Mouse (Mus musculus) midbrain, embryonic 12.5 days (tissue): ENCODE results near the gene Zfyve21. TPM values are rescaled to one million over a fixed set of nuclear protein-coding genes. Genes with fewer than 3 reads are reported as not detected.

Experiments
- ATAC-seq: fragments of 200-750 bp; cut with Nextera tagmentation; 2 replicates; pipeline ENCODE4 v1.8.0; 2017; ENCODE audit warnings: low read depth, moderate TSS enrichment, moderate library complexity; ENCODE audit not compliant: low FRiP score
- H3K27ac ChIP-seq: fragments of 300-500 bp; sonication (generic); replicated peaks from 2 replicates; pipeline ENCODE4 v1.5.1; 2016; ENCODE audit warnings: mild to moderate bottlenecking
- H3K27me3 ChIP-seq: fragments of 300-500 bp; sonication (generic); 2 replicates; pipeline ENCODE4 v1.6.1; 2016; ENCODE audit warnings: mild to moderate bottlenecking
- H3K36me3 ChIP-seq: fragments of 300-500 bp; sonication (generic); 2 replicates; pipeline ENCODE4 v1.6.1; 2016
- H3K4me1 ChIP-seq: fragments of 300-500 bp; sonication (generic); 2 replicates; pipeline ENCODE4 v1.6.1; 2016
- H3K4me2 ChIP-seq: fragments of 300-500 bp; sonication (generic); replicated peaks from 2 replicates; pipeline ENCODE4 v1.6.1; 2016; ENCODE audit warnings: mild to moderate bottlenecking, moderate library complexity
- H3K4me3 ChIP-seq: fragments of 300-500 bp; sonication (generic); 2 replicates; pipeline ENCODE4 v1.5.1; 2016; ENCODE audit warnings: mild to moderate bottlenecking
- H3K9ac ChIP-seq: fragments of 300-500 bp; sonication (generic); replicated peaks from 2 replicates; pipeline ENCODE4 v1.6.1; 2016; ENCODE audit warnings: mild to moderate bottlenecking, moderate library complexity
- H3K9me3 ChIP-seq: fragments of 300-500 bp; sonication (generic); 2 replicates; pipeline ENCODE4 v1.6.1; 2016; ENCODE audit warnings: mild to moderate bottlenecking
- WGBS: fragments of 180-500 bp; shearing (Covaris S2); methylation state at CpG from one replicate; pipeline ENCODE4 v1.1.7; 2016; 5-methylcytosine and 5-hydroxymethylcytosine counted together
- polyA plus RNA-seq: library from polyadenylated mRNA; unstranded; fragments of >200 nt; fragmentation: Nextera tagmentation; extraction: Ambion mirVana; gene quantifications from 2 replicates; pipeline ENCODE4 v1.2.1, GENCODE M21; 2016

Zfyve21 gene
- 54.1 and 57.5 TPM in 2 replicates for polyA plus RNA-seq

- Histone ChIP-seq H3K4me3 (peak within 1 kb of the TSS; percentile 74), H3K36me3 (peaks cover 3% of the 10 kb centered on the region), H3K9me3 (no peaks in the 10 kb centered on the region), H3K27me3 (peaks cover 6% of the 10 kb centered on the region; the same call in 1 of the 2 replicates), H3K4me1 (peaks cover 45% of the 10 kb centered on the region), H3K4me2 (peak within 1 kb of the TSS; percentile 86), H3K9ac (peak within 1 kb of the TSS; percentile 77), H3K27ac (peak within 1 kb of the TSS; percentile 82)
- peak; percentile 99 for ATAC-seq
- WGBS = under 1% methylated on average over 77 of the region's 87 CpGs
Measured at GRCm38 (mm10) chr12:111813766-111814617, at the start of gene Zfyve21, which contains the start of gene Xrcc3. Zfyve21 (plus strand) TSS chr12:111814170. Xrcc3 (minus strand) TSS chr12:111813873.

DNA sequence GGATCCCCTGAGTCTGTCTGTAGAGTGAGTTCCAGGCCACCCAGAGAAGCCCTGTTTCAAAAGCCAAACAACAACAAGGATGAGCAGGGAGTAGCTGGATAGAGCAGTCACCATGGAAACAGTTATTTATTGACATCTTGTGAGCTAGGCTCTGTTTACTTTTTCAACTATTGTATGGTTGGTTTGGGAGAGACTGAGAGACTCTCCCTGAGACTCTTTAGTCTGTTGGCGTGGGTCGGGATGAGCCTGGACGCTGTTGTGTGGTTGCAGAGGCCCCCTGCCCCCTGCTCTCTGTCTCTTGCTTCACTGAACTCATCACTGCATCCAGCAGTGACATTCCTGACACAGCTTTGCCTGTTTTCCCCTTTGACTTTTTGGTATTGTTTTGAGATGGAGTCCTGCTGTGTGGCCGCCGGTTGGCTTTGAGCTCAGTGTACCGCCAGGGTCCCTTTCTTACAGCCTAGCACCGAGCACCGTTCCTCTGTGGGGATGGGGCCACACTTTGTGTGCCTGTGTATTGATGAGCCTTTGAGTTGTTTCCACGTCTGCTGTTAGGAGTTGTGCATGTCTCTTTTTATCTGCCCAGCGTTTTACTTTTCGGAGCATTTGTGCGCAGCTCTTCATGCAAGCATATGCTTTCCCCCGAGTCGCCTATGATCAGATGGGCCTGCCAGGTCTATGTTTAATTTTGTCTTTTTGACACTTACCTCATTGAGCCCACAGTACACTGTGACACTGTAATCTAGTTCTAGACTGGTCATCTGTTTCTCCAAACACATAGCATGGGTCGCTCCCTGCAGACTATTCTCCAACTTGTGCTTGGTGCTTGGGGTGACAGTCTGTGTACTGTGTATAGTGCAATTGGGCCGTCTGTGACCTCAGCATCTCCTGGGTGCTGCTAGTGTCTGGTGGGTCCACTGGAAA is 47.4 kb upstream of the Zfyve21 start:
- H3K4me3 ChIP-seq = no peak overlapping the region
- no peak overlapping the region; the same call in 1 of the 2 replicates for H3K9ac ChIP-seq
- peaks cover 48% of the 10 kb centered on the region for H3K4me1 ChIP-seq
- WGBS = 20% methylated on average over 16 of the region's 16 CpGs
- no peaks in the 10 kb centered on the region for H3K27me3 ChIP-seq
- ATAC-seq = peak; percentile 63
- peak overlapping the region; percentile 35 for H3K4me2 ChIP-seq
- peaks cover 11% of the 10 kb centered on the region; the same call in 1 of the 2 replicates for H3K36me3 ChIP-seq
- H3K27ac ChIP-seq = peak overlapping the region; percentile 31
- H3K9me3 ChIP-seq = no peaks in the 10 kb centered on the region

DNA sequence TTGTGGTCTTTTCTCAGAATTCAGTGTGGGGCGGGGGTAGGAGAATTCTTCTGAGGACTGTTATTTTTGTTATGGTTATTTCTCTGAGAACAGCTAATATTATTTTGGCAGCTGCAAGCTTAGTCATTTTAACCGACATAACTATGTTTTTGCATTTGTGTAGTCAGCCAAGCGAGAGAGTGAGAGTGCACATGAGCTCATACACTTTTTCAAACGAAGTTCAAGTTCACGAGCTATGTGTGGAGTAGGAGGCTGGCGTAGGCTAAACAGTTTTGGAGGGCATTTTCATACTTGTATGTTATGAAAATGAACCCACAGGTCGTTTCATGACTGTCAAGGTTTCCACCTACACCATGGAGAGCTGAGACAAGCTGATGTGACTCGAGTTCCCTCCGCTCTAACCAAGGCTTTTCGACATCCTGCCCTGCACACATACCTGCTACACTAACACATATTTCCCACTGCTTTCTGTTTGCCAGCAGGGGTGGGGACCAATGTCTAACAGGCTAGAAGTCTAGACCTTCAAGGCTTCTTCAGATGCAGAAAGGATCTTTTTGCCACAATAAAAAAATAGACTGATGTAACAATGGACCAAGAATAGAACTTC is 45.5 kb upstream of the Zfyve21 start:
- H3K9ac ChIP-seq = no peak overlapping the region
- H3K4me1 ChIP-seq = peaks cover 36% of the 10 kb centered on the region
- H3K27ac ChIP-seq = no peak overlapping the region
- no peak overlapping the region for H3K4me3 ChIP-seq
- 92% methylated on average over 10 of the region's 10 CpGs for WGBS
- H3K27me3 ChIP-seq = no peaks in the 10 kb centered on the region
- peaks cover 19% of the 10 kb centered on the region for H3K36me3 ChIP-seq
- H3K4me2 ChIP-seq = no peak overlapping the region
- no peak for ATAC-seq
- no peaks in the 10 kb centered on the region for H3K9me3 ChIP-seq

DNA sequence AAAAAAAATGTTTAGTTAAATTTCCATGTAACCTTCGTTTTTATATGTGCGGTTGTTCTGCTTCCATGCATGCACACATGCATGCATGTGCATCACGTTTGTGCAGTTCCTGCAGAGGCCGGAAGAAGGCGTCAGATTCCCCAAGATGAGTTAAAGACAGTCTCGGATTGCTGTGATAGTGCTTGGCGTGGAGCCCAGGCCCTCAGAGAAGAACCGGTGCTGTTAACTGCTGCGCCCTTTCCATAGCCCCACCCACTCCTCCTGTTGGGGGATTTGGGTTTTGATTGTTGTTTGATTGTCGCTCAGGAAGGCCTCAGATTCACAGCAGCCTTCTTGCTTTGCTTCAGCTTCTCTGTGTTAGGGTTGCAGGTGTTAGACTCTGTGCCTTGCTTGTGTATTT is 44.7 kb upstream of the Zfyve21 start:
- H3K27me3 ChIP-seq = no peaks in the 10 kb centered on the region
- no peak for ATAC-seq
- peaks cover 36% of the 10 kb centered on the region for H3K4me1 ChIP-seq
- no peak overlapping the region for H3K4me3 ChIP-seq
- WGBS = 34% methylated on average over 10 of the region's 10 CpGs
- H3K27ac ChIP-seq = peak overlapping the region; percentile 52; the same call in 1 of the 2 replicates
- no peak overlapping the region for H3K4me2 ChIP-seq
- peaks cover 26% of the 10 kb centered on the region for H3K36me3 ChIP-seq
- no peak overlapping the region for H3K9ac ChIP-seq
- H3K9me3 ChIP-seq = no peaks in the 10 kb centered on the region

GRCm38 (mm10) chr12:111769816-111770577 is 44.0 kb upstream of the Zfyve21 start:
- no peak overlapping the region for H3K9ac ChIP-seq
- WGBS = 64% methylated on average over 8 of the region's 9 CpGs
- no peak overlapping the region for H3K4me2 ChIP-seq
- H3K4me3 ChIP-seq = no peak overlapping the region
- H3K36me3 ChIP-seq = peaks cover 33% of the 10 kb centered on the region
- peaks cover 36% of the 10 kb centered on the region for H3K4me1 ChIP-seq
- no peak for ATAC-seq
- H3K27ac ChIP-seq = peak overlapping the region; percentile 52; the same call in 1 of the 2 replicates
- H3K9me3 ChIP-seq = no peaks in the 10 kb centered on the region
- H3K27me3 ChIP-seq = no peaks in the 10 kb centered on the region

DNA sequence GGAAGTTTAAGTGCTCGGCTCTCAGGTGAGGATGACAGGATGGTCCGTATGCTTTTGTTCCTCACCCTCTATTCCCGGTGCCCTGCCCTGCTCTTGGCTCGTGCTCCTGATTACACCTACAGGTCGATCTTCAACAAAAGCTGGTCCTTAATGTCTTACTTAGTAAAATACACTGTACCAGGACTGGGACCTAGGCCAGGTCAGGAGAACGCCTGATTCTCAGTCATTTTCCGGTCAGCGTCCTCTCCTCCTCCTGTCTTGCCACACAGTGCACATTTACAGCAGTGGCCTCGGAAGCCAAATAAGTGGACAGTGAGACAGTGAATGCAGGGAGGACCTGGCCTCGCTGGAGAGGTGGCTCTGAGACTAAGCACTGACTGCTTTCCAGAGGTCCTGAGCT is 43.3 kb upstream of the Zfyve21 start:
- Histone ChIP-seq H3K9me3 (no peaks in the 10 kb centered on the region), H3K4me1 (peaks cover 29% of the 10 kb centered on the region), H3K36me3 (peaks cover 40% of the 10 kb centered on the region), H3K27ac (no peak overlapping the region), H3K4me3 (no peak overlapping the region), H3K9ac (no peak overlapping the region), H3K27me3 (no peaks in the 10 kb centered on the region), H3K4me2 (no peak overlapping the region)
- no peak for ATAC-seq
- WGBS = 94% methylated on average over 10 of the region's 10 CpGs

DNA sequence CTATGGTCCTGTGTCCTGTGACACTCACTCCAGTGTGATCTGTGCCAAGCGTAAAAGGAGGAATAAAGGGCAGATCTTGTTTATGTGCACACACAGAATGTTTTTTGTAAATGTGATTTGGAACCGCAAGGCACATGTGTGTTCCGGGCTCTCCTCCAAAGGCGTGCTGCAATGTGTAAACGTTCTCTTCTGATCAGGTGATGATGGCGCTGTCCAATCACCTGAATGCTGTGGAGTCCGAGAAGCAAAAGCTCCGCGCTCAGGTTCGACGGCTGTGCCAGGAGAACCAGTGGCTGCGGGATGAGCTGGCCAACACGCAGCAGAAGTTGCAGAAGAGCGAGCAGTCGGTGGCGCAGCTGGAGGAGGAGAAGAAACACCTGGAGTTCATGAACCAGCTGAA is 39.8 kb upstream of the Zfyve21 start:
- Histone ChIP-seq H3K4me2 (no peak overlapping the region), H3K4me1 (peaks cover 7% of the 10 kb centered on the region), H3K36me3 (peaks cover 73% of the 10 kb centered on the region), H3K27me3 (no peaks in the 10 kb centered on the region), H3K9ac (no peak overlapping the region), H3K27ac (no peak overlapping the region), H3K9me3 (no peaks in the 10 kb centered on the region), H3K4me3 (no peak overlapping the region)
- ATAC-seq = no peak
- WGBS = 95% methylated on average over 16 of the region's 16 CpGs

DNA sequence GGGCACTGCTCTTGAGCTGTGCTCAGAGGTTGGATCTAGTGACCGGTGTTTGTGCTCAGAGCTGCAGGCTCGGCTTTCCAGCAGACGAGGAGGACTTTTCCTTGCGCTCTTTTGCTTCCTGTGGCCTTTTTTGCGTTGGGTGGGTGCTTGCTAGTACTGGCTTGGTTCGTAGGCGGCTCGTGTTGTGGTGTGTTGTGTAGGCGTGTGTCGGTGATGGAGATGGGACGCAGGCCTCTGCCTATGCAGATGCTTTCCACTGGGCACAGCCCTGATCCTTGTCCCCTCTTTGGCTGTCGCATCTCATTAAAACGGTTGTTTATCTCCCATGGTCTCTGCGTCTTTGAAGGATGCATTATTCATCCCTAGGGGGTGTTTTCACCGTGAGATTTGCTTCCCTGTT is 39.1 kb upstream of the Zfyve21 start:
- no peak for ATAC-seq
- Histone ChIP-seq H3K36me3 (peaks cover 80% of the 10 kb centered on the region), H3K9ac (no peak overlapping the region), H3K4me1 (peaks cover under 1% of the 10 kb centered on the region; the same call in 1 of the 2 replicates), H3K27me3 (no peaks in the 10 kb centered on the region), H3K9me3 (no peaks in the 10 kb centered on the region), H3K4me3 (no peak overlapping the region), H3K4me2 (no peak overlapping the region), H3K27ac (no peak overlapping the region)
- WGBS = 75% methylated on average over 15 of the region's 15 CpGs

DNA sequence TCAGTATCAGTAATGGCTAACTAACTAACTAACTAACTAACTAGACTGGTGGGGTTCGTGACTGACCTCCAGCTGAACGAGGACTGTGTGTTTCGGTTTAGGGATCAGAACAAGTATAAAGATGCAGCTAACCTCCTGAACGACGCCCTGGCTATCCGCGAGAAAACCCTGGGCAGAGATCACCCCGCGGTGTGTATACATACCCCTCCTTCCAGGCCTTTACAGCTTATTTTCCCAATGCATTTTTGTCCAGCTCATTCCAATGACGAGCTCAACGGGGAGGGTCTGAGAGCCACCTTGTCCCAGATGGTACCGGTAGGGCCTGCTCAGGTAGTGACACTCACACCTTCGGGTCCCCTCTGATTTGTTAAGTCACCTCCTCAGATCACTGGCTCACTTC is 36.1 kb upstream of the Zfyve21 start:
- H3K4me3 ChIP-seq = no peak overlapping the region
- H3K9ac ChIP-seq = no peak overlapping the region
- H3K36me3 ChIP-seq = peaks cover 98% of the 10 kb centered on the region
- no peak for ATAC-seq
- no peaks in the 10 kb centered on the region for H3K27me3 ChIP-seq
- H3K4me2 ChIP-seq = no peak overlapping the region
- H3K27ac ChIP-seq = no peak overlapping the region
- WGBS = 90% methylated on average over 13 of the region's 13 CpGs
- no peaks in the 10 kb centered on the region for H3K4me1 ChIP-seq
- H3K9me3 ChIP-seq = no peaks in the 10 kb centered on the region

GRCm38 (mm10) chr12:111779544-111779943 is 34.4 kb upstream of the Zfyve21 start:
- H3K4me2 ChIP-seq = no peak overlapping the region
- H3K27me3 ChIP-seq = no peaks in the 10 kb centered on the region
- no peak overlapping the region for H3K27ac ChIP-seq
- H3K4me3 ChIP-seq = no peak overlapping the region
- no peaks in the 10 kb centered on the region for H3K4me1 ChIP-seq
- peaks cover 97% of the 10 kb centered on the region for H3K36me3 ChIP-seq
- ATAC-seq = no peak
- H3K9me3 ChIP-seq = no peaks in the 10 kb centered on the region
- no peak overlapping the region for H3K9ac ChIP-seq
- WGBS = 93% methylated on average over 1 of the region's 1 CpGs

DNA sequence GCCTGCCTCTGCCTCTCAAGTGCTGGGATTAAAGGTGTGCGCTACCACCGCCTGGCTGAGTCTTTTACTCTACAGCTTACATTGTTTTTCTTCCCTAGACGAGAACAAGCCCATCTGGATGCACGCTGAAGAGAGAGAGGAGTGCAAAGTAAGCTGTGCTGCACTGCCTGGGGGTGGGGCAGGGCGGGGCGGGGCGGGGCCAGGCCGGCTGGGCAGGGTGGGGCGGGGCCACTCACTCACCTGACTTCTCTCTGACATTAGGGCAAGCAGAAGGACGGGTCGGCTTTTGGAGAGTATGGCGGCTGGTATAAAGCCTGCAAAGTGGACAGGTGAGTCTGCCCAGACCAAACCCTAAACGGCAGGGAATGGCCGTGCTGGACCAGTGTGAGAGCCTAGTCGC is 28.8 kb upstream of the Zfyve21 start:
- Histone ChIP-seq H3K4me1 (no peaks in the 10 kb centered on the region), H3K27me3 (no peaks in the 10 kb centered on the region), H3K36me3 (peaks cover 99% of the 10 kb centered on the region), H3K27ac (no peak overlapping the region), H3K4me3 (no peak overlapping the region), H3K9me3 (no peaks in the 10 kb centered on the region), H3K9ac (no peak overlapping the region), H3K4me2 (no peak overlapping the region)
- no peak for ATAC-seq
- WGBS = 70% methylated on average over 15 of the region's 15 CpGs
